Mouse (Mus musculus): ENCODE results near the gene Dapl1. TPM values are rescaled to one million over a fixed set of nuclear protein-coding genes. Genes with fewer than 3 reads are reported as not detected.

Dapl1 gene
- 0.42 and 0.96 TPM in 2 replicates for polyA plus RNA-seq (2014; fragmentation: Nextera tagmentation; extraction: Ambion mirVana)

DNA sequence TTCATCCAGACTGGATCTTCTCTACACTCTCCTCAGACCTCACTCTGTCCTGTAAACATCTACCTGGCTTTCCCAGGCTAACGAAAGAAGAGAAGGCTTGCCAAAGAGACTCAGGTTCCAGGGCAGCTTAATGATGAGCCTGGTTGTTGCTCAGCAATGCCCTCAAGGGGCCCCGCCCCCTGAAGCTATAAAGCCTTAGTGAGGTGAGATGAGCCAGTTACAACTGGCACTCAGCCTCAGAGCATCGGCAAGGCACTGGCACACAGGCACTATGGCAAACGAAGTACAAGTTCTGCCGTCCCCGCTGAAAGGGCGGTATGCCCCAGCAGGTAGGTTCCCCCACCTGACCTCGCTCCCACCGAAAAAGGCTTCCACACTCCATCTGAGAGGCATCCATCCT, at the start of gene Dapl1:
Gene Dapl1, plus strand, starts transcription at position 216 of the 400 bp plus-strand sequence.
- no peaks in the 10 kb centered on the region for H3K36me3 ChIP-seq (ENCODE audit: control insufficient read depth, insufficient read depth, low read length)
- H3K9me3 ChIP-seq (ENCODE audit: control insufficient read depth, low read length) = no peaks in the 10 kb centered on the region
- no peak within 1 kb of the TSS for H3K4me2 ChIP-seq (ENCODE audit: low read length)
- peak within 1 kb of the TSS; percentile 8; the same call in 1 of the 2 replicates for H3K27ac ChIP-seq (replicated peaks; ENCODE audit: low read depth, low read length)
- DNase-seq (peak; percentile 68), ATAC-seq (ENCODE audit: low FRiP score, low TSS enrichment) (0 out of 2 replicates have a peak, but pooled peaks have one; percentile 26)
- no peak within 1 kb of the TSS for H3K9ac ChIP-seq (replicated peaks; ENCODE audit: low read length)
- no peaks in the 10 kb centered on the region for H3K27me3 ChIP-seq (ENCODE audit: control insufficient read depth, insufficient read depth, low read length)
- WGBS = 73% methylated on average over 9 of the region's 9 CpGs
- peaks cover 17% of the 10 kb centered on the region for H3K4me1 ChIP-seq (ENCODE audit: control insufficient read depth, insufficient read depth, low read length)
- no peak within 1 kb of the TSS for H3K4me3 ChIP-seq (replicated peaks; ENCODE audit: low read depth, low read length)

DNA sequence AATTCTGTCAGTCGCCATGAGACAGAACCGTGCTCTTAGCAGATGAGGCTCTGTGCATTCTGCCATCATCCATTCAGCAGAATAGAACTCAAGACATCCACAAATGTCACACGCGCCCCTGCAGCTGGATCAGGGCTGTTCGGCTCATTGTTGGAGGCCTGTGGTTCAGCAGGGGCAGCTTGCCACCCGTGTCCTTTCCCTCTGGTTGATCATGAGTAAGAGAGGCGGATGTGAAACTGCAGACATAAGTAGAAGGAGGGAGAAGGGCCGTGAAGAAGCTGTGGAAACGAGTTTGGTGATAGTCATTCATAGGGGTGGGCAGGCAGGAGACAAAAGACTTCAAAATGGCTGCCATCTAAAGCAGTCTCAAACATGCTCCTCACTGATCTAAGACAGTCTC, 49.6 kb upstream of the Dapl1 start:
- H3K27ac ChIP-seq (replicated peaks; ENCODE audit: low read depth, low read length) = no peak overlapping the region
- H3K36me3 ChIP-seq (ENCODE audit: control insufficient read depth, insufficient read depth, low read length) = no peaks in the 10 kb centered on the region
- H3K9me3 ChIP-seq (ENCODE audit: control insufficient read depth, low read length) = no peaks in the 10 kb centered on the region
- no peaks in the 10 kb centered on the region for H3K4me1 ChIP-seq (ENCODE audit: control insufficient read depth, insufficient read depth, low read length)
- ATAC-seq (ENCODE audit: low FRiP score, low TSS enrichment) (no peak), DNase-seq (no peak)
- no peak overlapping the region for H3K4me2 ChIP-seq (ENCODE audit: low read length)
- no peak overlapping the region for H3K4me3 ChIP-seq (replicated peaks; ENCODE audit: low read depth, low read length)
- 93% methylated on average over 9 of the region's 9 CpGs for WGBS
- H3K9ac ChIP-seq (replicated peaks; ENCODE audit: low read length) = no peak overlapping the region
- H3K27me3 ChIP-seq (ENCODE audit: control insufficient read depth, insufficient read depth, low read length) = no peaks in the 10 kb centered on the region

DNA sequence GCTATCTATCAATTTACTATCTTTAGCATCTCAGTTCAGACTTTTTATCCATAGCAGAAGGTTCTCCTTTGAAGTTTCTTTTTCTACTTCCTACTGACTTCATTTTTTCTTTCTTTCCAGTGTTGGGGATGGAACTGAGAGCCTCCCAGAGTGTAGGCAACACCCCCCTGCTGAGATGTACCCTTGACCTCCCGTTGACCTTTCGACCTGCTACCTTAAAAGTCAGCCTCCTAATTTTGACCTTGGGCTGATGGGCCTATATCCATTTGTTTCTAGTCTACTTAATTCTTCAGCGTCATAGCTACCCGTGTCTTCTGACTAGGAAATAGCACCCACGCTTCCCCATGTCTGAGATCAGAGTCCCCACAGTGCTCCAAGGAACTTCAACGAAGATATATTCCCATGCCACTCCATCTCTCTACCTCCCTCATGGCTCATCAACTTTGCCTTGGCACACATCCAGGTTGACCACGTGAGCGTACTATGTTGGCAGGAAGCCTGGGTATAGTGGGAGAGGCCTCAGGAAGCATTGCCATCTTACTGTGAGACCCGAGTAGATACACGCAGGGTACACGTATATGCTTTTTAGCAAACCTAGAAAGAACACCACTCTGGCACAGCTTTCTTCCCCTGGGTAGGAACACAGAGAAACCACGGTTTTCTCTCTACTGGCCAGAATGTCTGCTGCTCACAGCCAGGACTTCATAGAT, 46.6 kb upstream of the Dapl1 start:
- H3K9me3 ChIP-seq (ENCODE audit: control insufficient read depth, low read length) = no peaks in the 10 kb centered on the region
- peak overlapping the region; percentile 33; the same call in 1 of the 2 replicates for H3K4me2 ChIP-seq (ENCODE audit: low read length)
- DNase-seq = peak; percentile 82
- H3K36me3 ChIP-seq (ENCODE audit: control insufficient read depth, insufficient read depth, low read length) = no peaks in the 10 kb centered on the region
- no peaks in the 10 kb centered on the region for H3K27me3 ChIP-seq (ENCODE audit: control insufficient read depth, insufficient read depth, low read length)
- no peak overlapping the region for H3K4me3 ChIP-seq (replicated peaks; ENCODE audit: low read depth, low read length)
- WGBS = 73% methylated on average over 12 of the region's 12 CpGs
- H3K4me1 ChIP-seq (ENCODE audit: control insufficient read depth, insufficient read depth, low read length) = no peaks in the 10 kb centered on the region
- ATAC-seq (ENCODE audit: low FRiP score, low TSS enrichment) = peak; percentile 73
- no peak overlapping the region for H3K9ac ChIP-seq (replicated peaks; ENCODE audit: low read length)
- no peak overlapping the region for H3K27ac ChIP-seq (replicated peaks; ENCODE audit: low read depth, low read length)

- Histone ChIP-seq H3K9ac (replicated peaks; ENCODE audit: low read length) (no peak overlapping the region), H3K4me2 (ENCODE audit: low read length) (peak overlapping the region; percentile 33; the same call in 1 of the 2 replicates), H3K4me1 (ENCODE audit: control insufficient read depth, insufficient read depth, low read length) (no peaks in the 10 kb centered on the region), H3K4me3 (replicated peaks; ENCODE audit: low read depth, low read length) (no peak overlapping the region), H3K36me3 (ENCODE audit: control insufficient read depth, insufficient read depth, low read length) (no peaks in the 10 kb centered on the region), H3K27me3 (ENCODE audit: control insufficient read depth, insufficient read depth, low read length) (no peaks in the 10 kb centered on the region), H3K27ac (replicated peaks; ENCODE audit: low read depth, low read length) (no peak overlapping the region), H3K9me3 (ENCODE audit: control insufficient read depth, low read length) (no peaks in the 10 kb centered on the region)
- 20% methylated on average over 10 of the region's 10 CpGs for WGBS
- DNase-seq (peak; percentile 91), ATAC-seq (ENCODE audit: low FRiP score, low TSS enrichment) (peak; percentile 55; the same call in 1 of the 2 replicates)
Measured at GRCm38 (mm10) chr2:59438479-59438935, 45.9 kb upstream of the Dapl1 start.

DNA sequence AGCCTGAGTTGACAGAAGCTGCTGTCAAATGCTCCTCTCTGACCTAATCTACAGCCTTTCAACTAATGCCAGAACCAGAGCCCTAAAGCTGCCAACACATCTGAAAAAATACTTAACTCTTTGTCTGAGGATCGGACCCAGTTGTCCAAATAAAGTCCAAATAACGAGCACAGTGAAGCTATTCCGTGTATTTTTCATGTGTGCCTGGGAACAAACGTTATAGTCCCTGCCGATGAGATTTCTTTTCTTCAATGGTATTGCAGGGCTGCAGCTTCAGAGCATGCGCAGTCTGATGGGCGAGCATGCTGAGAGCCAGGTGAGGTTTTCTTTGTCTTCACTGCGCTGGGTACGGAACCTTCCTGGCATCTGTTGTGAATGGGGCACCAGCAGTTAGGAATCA, 44.6 kb upstream of the Dapl1 start:
- Histone ChIP-seq H3K27me3 (ENCODE audit: control insufficient read depth, insufficient read depth, low read length) (no peaks in the 10 kb centered on the region), H3K4me2 (ENCODE audit: low read length) (no peak overlapping the region), H3K9me3 (ENCODE audit: control insufficient read depth, low read length) (no peaks in the 10 kb centered on the region), H3K27ac (replicated peaks; ENCODE audit: low read depth, low read length) (0 out of 2 replicates have a peak overlapping the region, but pooled peaks have one; percentile 8), H3K4me1 (ENCODE audit: control insufficient read depth, insufficient read depth, low read length) (no peaks in the 10 kb centered on the region), H3K9ac (replicated peaks; ENCODE audit: low read length) (no peak overlapping the region), H3K4me3 (replicated peaks; ENCODE audit: low read depth, low read length) (no peak overlapping the region), H3K36me3 (ENCODE audit: control insufficient read depth, insufficient read depth, low read length) (no peaks in the 10 kb centered on the region)
- DNase-seq (no peak), ATAC-seq (ENCODE audit: low FRiP score, low TSS enrichment) (no peak)
- 80% methylated on average over 9 of the region's 9 CpGs for WGBS

DNA sequence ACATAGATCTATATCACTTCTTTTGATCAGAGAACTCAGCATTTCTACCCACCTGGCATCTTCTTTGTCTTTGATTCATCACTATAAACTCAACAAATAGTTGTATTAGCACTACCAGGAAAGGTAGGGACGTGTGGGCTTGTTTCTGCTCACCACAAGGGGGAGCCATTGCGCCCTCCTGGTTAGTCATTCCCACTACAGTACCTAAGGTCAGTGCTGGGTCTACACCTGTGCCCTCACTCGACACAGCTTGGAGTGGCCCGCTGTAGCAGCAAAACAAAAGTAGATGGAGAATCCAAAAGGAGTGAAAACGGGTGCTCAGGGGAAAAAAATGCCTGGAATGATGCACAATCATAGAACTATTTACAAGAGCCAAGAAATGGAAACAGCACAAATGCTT, 44.0 kb upstream of the Dapl1 start:
- no peaks in the 10 kb centered on the region for H3K36me3 ChIP-seq (ENCODE audit: control insufficient read depth, insufficient read depth, low read length)
- DNase-seq (peak; percentile 58), ATAC-seq (ENCODE audit: low FRiP score, low TSS enrichment) (no peak)
- H3K9ac ChIP-seq (replicated peaks; ENCODE audit: low read length) = no peak overlapping the region
- no peak overlapping the region for H3K4me3 ChIP-seq (replicated peaks; ENCODE audit: low read depth, low read length)
- no peaks in the 10 kb centered on the region for H3K9me3 ChIP-seq (ENCODE audit: control insufficient read depth, low read length)
- no peaks in the 10 kb centered on the region for H3K4me1 ChIP-seq (ENCODE audit: control insufficient read depth, insufficient read depth, low read length)
- no peak overlapping the region for H3K27ac ChIP-seq (replicated peaks; ENCODE audit: low read depth, low read length)
- no peak overlapping the region for H3K4me2 ChIP-seq (ENCODE audit: low read length)
- no peaks in the 10 kb centered on the region for H3K27me3 ChIP-seq (ENCODE audit: control insufficient read depth, insufficient read depth, low read length)
- WGBS = 37% methylated on average over 5 of the region's 5 CpGs

DNA sequence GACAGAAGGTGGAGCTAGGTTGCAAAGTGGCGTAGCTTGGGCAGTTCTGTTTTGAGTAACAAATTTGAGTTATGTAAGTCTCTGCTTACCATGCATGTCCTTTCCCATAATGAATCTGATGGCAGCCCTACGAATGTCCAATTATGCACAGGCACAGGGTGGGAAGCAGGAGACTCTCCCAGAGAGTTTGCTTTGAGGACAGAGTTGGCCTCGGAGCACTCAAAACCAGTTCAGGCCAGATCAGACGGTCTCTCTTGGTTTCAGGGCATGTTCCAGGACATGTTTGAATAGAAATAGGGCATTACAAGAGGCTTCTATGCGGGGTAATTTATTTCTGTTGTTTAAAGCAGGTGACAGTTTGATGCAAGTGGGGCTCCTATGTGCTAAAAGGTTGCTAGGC, 42.8 kb upstream of the Dapl1 start:
- no peak overlapping the region for H3K4me3 ChIP-seq (replicated peaks; ENCODE audit: low read depth, low read length)
- 86% methylated on average over 5 of the region's 5 CpGs for WGBS

DNA sequence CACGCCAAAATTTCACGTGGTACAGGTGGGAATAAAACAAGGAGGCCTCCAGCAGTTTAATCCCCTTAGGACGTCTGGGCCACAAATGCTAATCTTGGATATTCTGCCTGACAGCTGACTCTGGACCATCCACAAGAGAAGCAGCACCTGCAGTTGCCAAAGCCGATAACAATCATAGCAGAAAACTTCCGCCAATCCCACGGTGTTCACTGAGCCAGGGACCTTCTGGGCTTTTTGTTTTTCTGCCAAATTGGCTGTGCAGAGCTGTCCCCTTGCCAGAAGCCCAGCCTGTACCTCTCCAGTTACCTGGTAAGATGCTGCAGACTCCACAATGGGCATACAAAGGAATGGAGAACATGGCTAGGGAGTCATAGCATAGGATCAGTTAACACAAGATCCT, 37.8 kb upstream of the Dapl1 start:
- H3K9ac ChIP-seq (replicated peaks; ENCODE audit: low read length) = no peak overlapping the region
- H3K27me3 ChIP-seq (ENCODE audit: control insufficient read depth, insufficient read depth, low read length) = no peaks in the 10 kb centered on the region
- DNase-seq (no peak), ATAC-seq (ENCODE audit: low FRiP score, low TSS enrichment) (no peak)
- no peak overlapping the region for H3K27ac ChIP-seq (replicated peaks; ENCODE audit: low read depth, low read length)
- no peak overlapping the region for H3K4me2 ChIP-seq (ENCODE audit: low read length)
- 51% methylated on average over 6 of the region's 6 CpGs for WGBS
- H3K4me1 ChIP-seq (ENCODE audit: control insufficient read depth, insufficient read depth, low read length) = no peaks in the 10 kb centered on the region
- H3K4me3 ChIP-seq (replicated peaks; ENCODE audit: low read depth, low read length) = no peak overlapping the region
- no peaks in the 10 kb centered on the region for H3K36me3 ChIP-seq (ENCODE audit: control insufficient read depth, insufficient read depth, low read length)
- no peaks in the 10 kb centered on the region for H3K9me3 ChIP-seq (ENCODE audit: control insufficient read depth, low read length)

More for the DNA sequence above, 42.8 kb upstream of the Dapl1 start:
- H3K27ac ChIP-seq (replicated peaks; ENCODE audit: low read depth, low read length) = no peak overlapping the region
- H3K9me3 ChIP-seq (ENCODE audit: control insufficient read depth, low read length) = no peaks in the 10 kb centered on the region
- DNase-seq = no peak
- no peak overlapping the region for H3K4me2 ChIP-seq (ENCODE audit: low read length)
- no peaks in the 10 kb centered on the region for H3K27me3 ChIP-seq (ENCODE audit: control insufficient read depth, insufficient read depth, low read length)
- H3K4me1 ChIP-seq (ENCODE audit: control insufficient read depth, insufficient read depth, low read length) = no peaks in the 10 kb centered on the region
- no peak for ATAC-seq (ENCODE audit: low FRiP score, low TSS enrichment)
- no peak overlapping the region for H3K9ac ChIP-seq (replicated peaks; ENCODE audit: low read length)
- no peaks in the 10 kb centered on the region for H3K36me3 ChIP-seq (ENCODE audit: control insufficient read depth, insufficient read depth, low read length)

GRCm38 (mm10) chr2:59447712-59448111, 36.7 kb upstream of the Dapl1 start:
- Histone ChIP-seq H3K27ac (replicated peaks; ENCODE audit: low read depth, low read length) (no peak overlapping the region), H3K36me3 (ENCODE audit: control insufficient read depth, insufficient read depth, low read length) (no peaks in the 10 kb centered on the region), H3K4me1 (ENCODE audit: control insufficient read depth, insufficient read depth, low read length) (no peaks in the 10 kb centered on the region), H3K9me3 (ENCODE audit: control insufficient read depth, low read length) (no peaks in the 10 kb centered on the region), H3K4me2 (ENCODE audit: low read length) (no peak overlapping the region), H3K27me3 (ENCODE audit: control insufficient read depth, insufficient read depth, low read length) (no peaks in the 10 kb centered on the region), H3K9ac (replicated peaks; ENCODE audit: low read length) (no peak overlapping the region), H3K4me3 (replicated peaks; ENCODE audit: low read depth, low read length) (no peak overlapping the region)
- no peak for DNase-seq
- 80% methylated on average over 2 of the region's 2 CpGs for WGBS
- ATAC-seq (ENCODE audit: low FRiP score, low TSS enrichment) = no peak
